Mouse (Mus musculus) kidney, postnatal 10 days (tissue): ENCODE measurements at regions not wholly inside any gene's neighbourhood (a gene's known extent, or its start where the extent isn't known, plus 50 kb on each side); places are given as distances from the start of the nearest gene placed in this dataset.
A peak's percentile ranks its signal among the peaks of the same experiment; 100 is the strongest.

ENCODE experiments used
- DNase-seq: peaks from one replicate; pipeline ENCODE4 v3.0.0; 2021; ENCODE audit warnings: mixed read lengths

- DNase-seq, result no peak
Measured at GRCm38 (mm10) chrX:14091661-14092060, 119.3 kb upstream of the H2al1n start.

GRCm38 (mm10) chrX:14133571-14133970 lies 77.4 kb upstream of the H2al1n start:
- DNase-seq, result no peak

- no peak for DNase-seq
Measured at GRCm38 (mm10) chrX:14134600-14134999, 76.3 kb upstream of the H2al1n start.

GRCm38 (mm10) chrX:14138481-14138880 lies 72.5 kb upstream of the H2al1n start:
- DNase-seq, result peak; percentile 22
